Mouse (Mus musculus) adrenal gland, postnatal 0 days (tissue): Measurements from ENCODE around the gene Krt33b. TPM values are rescaled to one million over a fixed set of nuclear protein-coding genes. Genes with fewer than 3 reads are reported as not detected.

ENCODE experiments used
- polyA plus RNA-seq: library from polyadenylated mRNA; unstranded; fragments of >200 nt; fragmentation: Nextera tagmentation; extraction: Ambion mirVana; gene quantifications from 2 replicates; pipeline ENCODE4 v1.2.1, GENCODE M21; 2015

Gene Krt33b
- polyA plus RNA-seq, result not detected in 2 replicates

GRCm38 (mm10) chr11:100029768-100030167 is at the start of gene Krt33b:
Gene Krt33b, minus strand, starts transcription at chr11:100029868.

GRCm38 (mm10) chr11:100050451-100050850 is 20.8 kb upstream of the Krt33b start, which contains the start of gene Krt31:
Gene Krt31, minus strand, starts transcription at chr11:100050551.

GRCm38 (mm10) chr11:100041454-100041853 is 11.8 kb upstream of the Krt33b start, which contains the start of gene Krt34:
Gene Krt34, minus strand, starts transcription at chr11:100041554.

GRCm38 (mm10) chr11:100016112-100016511 is 13.6 kb downstream of the Krt33b start, which contains the start of gene Krt33a:
Gene Krt33a, minus strand, starts transcription at chr11:100016212.

GRCm38 (mm10) chr11:99993620-99994383 is 35.9 kb downstream of the Krt33b start, which contains the start of gene Krtap17-1:
Gene Krtap17-1, minus strand, starts transcription at chr11:99993994.

GRCm38 (mm10) chr11:99986180-99986647 is 43.5 kb downstream of the Krt33b start, which contains the start of gene Krtap16-1:
Gene Krtap16-1, minus strand, starts transcription at chr11:99986597.

GRCm38 (mm10) chr11:99978953-99979352 is 50.7 kb downstream of the Krt33b start, which contains the start of gene Krtap29-1:
Gene Krtap29-1, minus strand, starts transcription at chr11:99979053.

Other genes starting within 250 kb of the Krt33b start
- gene Krtap4-8, start 249.2 kb downstream of the Krt33b start, polyA plus RNA-seq, result not detected in 2 replicates
- not detected in 2 replicates for gene Krtap4-9, start 244.7 kb downstream of the Krt33b start, polyA plus RNA-seq
- not detected in 2 replicates for gene Gm11596, start 236.4 kb downstream of the Krt33b start, polyA plus RNA-seq
- not detected in 2 replicates for gene Gm11569, start 230.9 kb downstream of the Krt33b start, polyA plus RNA-seq
- gene Gm11554, start 225.4 kb downstream of the Krt33b start, polyA plus RNA-seq, result not detected in 2 replicates
- gene Krtap4-13, start 220.0 kb downstream of the Krt33b start, polyA plus RNA-seq, result not detected in 2 replicates
- gene Gm11564, start 214.2 kb downstream of the Krt33b start, polyA plus RNA-seq, result not detected in 2 replicates
- gene 2300003K06Rik, start 191.8 kb downstream of the Krt33b start, polyA plus RNA-seq, result not detected in 2 replicates
- gene Krtap4-16, start 178.3 kb downstream of the Krt33b start, polyA plus RNA-seq, result not detected in 2 replicates
- gene Gm11568, start 172.0 kb downstream of the Krt33b start, polyA plus RNA-seq, result not detected in 2 replicates
- not detected in 2 replicates for gene Gm11559, start 165.4 kb downstream of the Krt33b start, polyA plus RNA-seq
- not detected in 2 replicates for gene Krtap9-1, start 156.5 kb downstream of the Krt33b start, polyA plus RNA-seq
- not detected in 2 replicates for gene Gm11567, start 150.7 kb downstream of the Krt33b start, polyA plus RNA-seq
- gene Krtap31-1, start 121.9 kb downstream of the Krt33b start, polyA plus RNA-seq, result not detected in 2 replicates
- gene Gm11565, start 115.1 kb downstream of the Krt33b start, polyA plus RNA-seq, result not detected in 2 replicates
- not detected in 2 replicates for gene Krtap31-2, start 93.6 kb downstream of the Krt33b start, polyA plus RNA-seq
- gene Krtap9-5, start 81.4 kb downstream of the Krt33b start, polyA plus RNA-seq, result not detected in 2 replicates
- not detected in 2 replicates for gene Krtap29-1, start 50.8 kb downstream of the Krt33b start, polyA plus RNA-seq
- not detected in 2 replicates for gene Krtap16-1, start 43.3 kb downstream of the Krt33b start, polyA plus RNA-seq
- gene Krtap17-1, start 35.9 kb downstream of the Krt33b start, polyA plus RNA-seq, result not detected in 2 replicates
- not detected in 2 replicates for gene Krt33a, start 13.7 kb downstream of the Krt33b start, polyA plus RNA-seq
- not detected in 2 replicates for gene Krt34, start 11.7 kb upstream of the Krt33b start, polyA plus RNA-seq
- not detected in 2 replicates for gene Krt31, start 20.7 kb upstream of the Krt33b start, polyA plus RNA-seq
- gene Krt32, start 58.4 kb upstream of the Krt33b start, polyA plus RNA-seq, result not detected in 2 replicates
- not detected in 2 replicates for gene Krt35, start 66.4 kb upstream of the Krt33b start, polyA plus RNA-seq
- gene Krt36, start 75.8 kb upstream of the Krt33b start, polyA plus RNA-seq, result 0.12 and 0.14 TPM in 2 replicates
- 0.33 and 5.9 TPM in 2 replicates for gene Krt13, start 91.7 kb upstream of the Krt33b start, polyA plus RNA-seq
- gene Krt15, start 106.1 kb upstream of the Krt33b start, polyA plus RNA-seq, result 0.66 and 2.0 TPM in 2 replicates
- 37.9 and 40.8 TPM in 2 replicates for gene Krt19, start 118.8 kb upstream of the Krt33b start, polyA plus RNA-seq
- 0.08 TPM in 1 of 2 replicates, not detected in the other for gene Krt9, start 163.4 kb upstream of the Krt33b start, polyA plus RNA-seq
- gene Krt14, start 177.7 kb upstream of the Krt33b start, polyA plus RNA-seq, result 9.3 and 9.4 TPM in 2 replicates
- gene Krt16, start 219.0 kb upstream of the Krt33b start, polyA plus RNA-seq, result not detected in 2 replicates
- 0.72 and 0.82 TPM in 2 replicates for gene Krt17, start 231.2 kb upstream of the Krt33b start, polyA plus RNA-seq
- not detected in 2 replicates for gene Krt42, start 240.0 kb upstream of the Krt33b start, polyA plus RNA-seq